Mouse (Mus musculus) neutrophil, adult 5-6 weeks (primary cell): Measurements from ENCODE around the gene Arhgef39. TPM values are rescaled to one million over a fixed set of nuclear protein-coding genes. Genes with fewer than 3 reads are reported as not detected.

ENCODE experiments used
- ATAC-seq: fragments of 151-379, 151-347 bp; 2 replicates; pipeline ENCODE4 v1.8.0; 2017; ENCODE audit warnings: mild to moderate bottlenecking, moderate TSS enrichment; ENCODE audit not compliant: insufficient number of reproducible peaks, poor library complexity, low FRiP score, severe bottlenecking; ENCODE audit errors: extremely low read depth
- total RNA-seq: library from RNA; stranded (forward); fragments of 200-1000 nt; gene quantifications from 2 replicates; pipeline ENCODE4 v1.2.3, GENCODE M21; 2017

Arhgef39 gene
- total RNA-seq, 1 experiment from 2014 or later: 2.6 TPM

- no peak for ATAC-seq
These were observed 12.4 kb upstream of the Arhgef39 start for GRCm38 (mm10) chr4:43511675-43512454.

DNA sequence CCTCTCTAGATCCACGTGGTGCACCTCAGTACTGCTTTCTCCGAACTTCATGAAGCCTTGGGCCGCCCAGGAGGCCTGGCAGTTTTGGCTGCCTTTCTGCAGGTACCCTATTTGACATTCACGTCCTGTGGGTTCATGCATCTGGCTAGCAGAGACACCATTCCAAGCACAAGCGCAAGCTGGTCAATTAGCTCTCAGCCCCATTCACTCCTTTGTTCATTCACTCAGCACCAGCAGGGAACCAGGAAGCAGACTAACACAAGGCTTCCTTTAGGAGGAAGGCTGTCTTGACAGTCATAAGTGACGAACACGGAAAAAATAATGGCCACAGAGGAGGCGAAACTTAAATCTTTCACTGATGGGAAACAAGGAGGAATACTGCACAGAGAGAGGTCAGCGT, 9.6 kb upstream of the Arhgef39 start:
- ATAC-seq: no peak

DNA sequence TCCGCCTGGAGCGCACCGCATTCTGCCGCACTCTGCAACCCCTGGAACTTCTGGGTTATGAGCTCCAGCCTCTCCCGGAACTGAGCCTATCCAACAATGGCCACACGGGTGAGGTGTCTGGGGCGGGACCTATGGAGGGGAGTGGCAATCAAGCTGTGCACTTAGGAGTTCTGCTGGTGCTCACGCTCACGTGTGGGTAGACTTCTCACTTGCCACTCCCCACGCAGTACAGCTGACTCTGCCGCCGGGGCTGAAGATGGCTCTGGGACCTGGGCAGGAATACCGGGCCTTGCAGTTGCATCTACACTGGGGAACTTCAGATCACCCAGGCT, 9.1 kb upstream of the Arhgef39 start:
- peak; percentile 88 for ATAC-seq

- no peak for ATAC-seq
These were observed 8.6 kb upstream of the Arhgef39 start for GRCm38 (mm10) chr4:43507938-43508665.

DNA sequence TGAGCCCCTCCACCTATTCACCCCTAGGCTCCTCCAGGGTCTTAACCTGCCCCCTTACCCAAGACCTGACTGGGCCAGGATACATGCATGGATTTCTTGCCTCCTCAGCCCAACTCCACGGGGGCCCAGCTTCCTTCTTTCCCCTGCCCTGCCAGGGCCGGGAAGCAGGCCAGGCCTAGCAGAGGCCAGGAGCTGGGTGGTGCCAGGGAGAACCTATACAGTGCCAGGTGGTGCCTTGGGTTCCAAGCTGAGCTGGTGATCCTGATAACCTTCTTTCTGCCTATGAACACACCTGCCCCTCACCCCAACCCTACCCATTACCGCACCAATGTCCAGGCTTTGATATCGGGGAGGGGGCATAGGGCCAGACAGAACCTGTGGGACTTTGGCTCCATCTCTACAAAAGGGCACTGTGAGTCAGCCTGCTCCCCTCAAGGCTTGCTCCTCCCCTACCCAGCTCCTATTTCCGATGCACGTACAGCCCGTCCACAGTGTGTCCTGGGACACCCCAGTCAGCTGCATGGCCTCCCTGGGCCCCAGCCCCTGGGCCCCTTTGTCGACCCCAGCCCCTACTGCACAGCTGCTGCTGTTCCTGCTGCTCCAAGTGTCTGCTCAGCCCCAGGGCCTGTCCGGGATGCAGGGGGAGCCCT, 7.2 kb upstream of the Arhgef39 start, which contains the start of gene Car9:
Gene Car9 (plus strand): TSS at position 431 of the 650 bp plus-strand sequence.
- no peak for ATAC-seq

- ATAC-seq: no peak
These were observed 6.6 kb upstream of the Arhgef39 start for GRCm38 (mm10) chr4:43506074-43506473.

DNA sequence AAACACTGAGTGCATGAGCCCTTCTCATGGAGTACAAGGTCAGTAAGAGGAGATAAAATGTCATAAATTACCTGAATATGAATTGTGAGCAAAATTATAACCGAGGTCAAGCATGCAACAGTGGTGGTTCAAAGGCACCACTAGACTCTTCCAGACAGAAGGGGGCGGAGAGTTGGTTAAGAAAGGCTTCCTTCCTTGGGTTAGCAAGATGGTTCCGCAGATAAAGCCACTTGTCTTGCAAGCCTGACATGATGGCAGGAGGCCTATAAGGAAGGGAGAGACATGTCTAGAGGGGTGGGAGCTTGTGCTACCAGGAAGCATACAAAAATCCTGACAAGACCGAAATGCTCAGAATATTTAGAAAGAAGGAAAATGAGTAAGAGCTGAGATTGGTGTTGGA, 4.8 kb upstream of the Arhgef39 start:
- ATAC-seq: no peak

DNA sequence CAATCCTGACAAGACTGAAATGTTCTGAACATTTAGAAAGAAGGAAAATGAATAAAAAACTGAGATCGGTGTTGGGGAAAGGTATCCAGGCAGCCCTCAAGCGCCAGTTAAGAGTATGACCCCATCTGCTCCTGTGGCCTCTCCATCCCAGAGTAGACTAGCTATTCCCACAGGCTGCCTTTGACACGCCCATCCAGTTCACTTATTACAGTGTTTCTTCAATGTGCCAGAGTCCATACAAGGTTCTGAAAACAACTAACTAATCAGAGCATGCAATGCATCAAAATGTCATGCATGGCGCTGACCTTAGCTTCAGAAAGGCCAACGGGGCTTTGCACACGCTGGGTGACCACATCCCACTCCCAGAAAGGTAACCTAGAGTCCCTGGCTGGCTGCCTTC, 4.0 kb upstream of the Arhgef39 start:
- no peak for ATAC-seq

DNA sequence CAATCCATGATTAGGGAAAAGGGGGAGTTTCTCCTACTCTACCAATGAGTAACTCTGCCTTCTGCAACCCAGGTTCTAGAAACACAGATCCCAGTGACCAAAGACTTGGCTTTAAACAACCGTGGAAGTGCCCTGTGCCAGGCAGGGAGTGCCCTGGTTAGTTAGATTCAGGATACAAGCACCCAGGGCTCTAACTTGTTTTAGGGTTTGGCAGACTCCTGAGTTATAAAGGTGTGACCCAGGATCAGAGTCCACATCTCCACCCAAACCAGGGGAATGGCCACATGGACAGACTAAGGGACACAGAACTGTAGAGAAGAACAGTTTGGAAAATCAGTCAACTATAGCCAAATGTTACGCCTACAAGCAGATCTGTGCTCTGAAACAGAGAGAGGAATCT, 3.5 kb upstream of the Arhgef39 start:
- no peak for ATAC-seq

GRCm38 (mm10) chr4:43498983-43499382, 512 bp downstream of the Arhgef39 start:
- ATAC-seq: peak; percentile 17

GRCm38 (mm10) chr4:43497946-43498345, 1.5 kb downstream of the Arhgef39 start:
- no peak for ATAC-seq

- no peak for ATAC-seq
These were observed 2.1 kb downstream of the Arhgef39 start for GRCm38 (mm10) chr4:43497405-43497804.

GRCm38 (mm10) chr4:43496587-43496986, 2.9 kb downstream of the Arhgef39 start:
- ATAC-seq: no peak

DNA sequence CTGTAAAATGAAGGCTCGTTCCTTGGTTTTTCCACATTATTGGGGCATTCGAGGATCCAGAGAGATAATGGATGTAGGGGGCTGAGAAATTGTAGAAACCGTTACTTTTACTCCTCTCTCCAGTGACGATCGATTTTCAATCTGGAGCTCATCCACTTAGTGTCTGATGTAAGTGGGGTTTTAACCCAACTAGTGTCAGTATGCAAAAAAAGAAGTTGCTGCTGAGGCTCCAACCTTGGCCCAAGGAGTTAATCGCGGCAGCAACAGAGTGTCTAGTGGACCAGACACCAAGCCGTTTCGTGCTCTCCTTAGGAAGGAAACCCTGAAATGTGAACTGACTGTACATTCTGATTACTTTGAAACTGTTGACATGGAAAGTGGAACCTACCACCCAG, 5.7 kb downstream of the Arhgef39 start:
- no peak for ATAC-seq

GRCm38 (mm10) chr4:43493186-43493845, 6.2 kb downstream of the Arhgef39 start:
- ATAC-seq: peak; percentile 54

DNA sequence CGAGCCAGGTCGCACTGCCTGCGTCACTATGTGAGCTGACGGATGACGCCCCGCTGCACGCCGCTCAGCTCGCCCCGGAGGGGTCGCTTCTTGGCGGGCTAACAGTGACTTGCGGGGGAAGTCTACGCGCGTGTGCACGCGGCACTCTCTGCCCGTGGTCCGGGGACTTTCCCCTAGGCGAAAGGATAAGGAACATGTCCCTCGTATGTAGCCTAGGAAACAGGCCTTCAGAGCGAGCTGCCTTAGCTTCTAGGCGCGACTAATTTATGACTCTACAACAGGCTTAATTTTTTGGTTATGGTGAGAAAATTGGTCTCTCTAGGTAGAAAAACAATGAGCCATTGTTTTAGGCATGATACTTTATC, 6.7 kb downstream of the Arhgef39 start, which contains the start of gene Ccdc107:
Gene Ccdc107 (plus strand): TSS at position 80 of the 365 bp plus-strand sequence.
- peak; percentile 90 for ATAC-seq

- no peak for ATAC-seq
These were observed 7.2 kb downstream of the Arhgef39 start for GRCm38 (mm10) chr4:43492101-43492820.

- ATAC-seq: no peak
These were observed 8.7 kb downstream of the Arhgef39 start for GRCm38 (mm10) chr4:43490801-43491200.

DNA sequence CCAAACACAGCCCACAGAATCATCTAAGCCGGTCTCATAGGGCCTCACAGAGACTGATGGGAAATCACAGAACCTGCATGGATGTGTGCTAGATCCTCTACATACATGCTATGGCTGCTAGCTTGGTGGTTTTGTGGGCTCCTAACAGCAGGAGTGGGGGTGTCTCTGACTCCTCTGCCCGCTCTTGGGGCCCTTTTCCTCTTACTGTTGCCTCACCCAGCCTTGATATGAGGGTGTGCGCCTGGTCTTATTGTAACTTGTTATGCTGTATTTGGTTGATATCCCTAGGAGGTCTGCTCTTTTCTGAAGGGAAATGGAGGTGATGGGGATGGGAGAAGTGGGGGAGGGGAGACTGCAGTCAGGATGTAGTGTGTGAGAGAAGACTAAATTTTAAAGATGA, 9.9 kb downstream of the Arhgef39 start:
- ATAC-seq: no peak
